Mouse (Mus musculus) 3T3-L1 (cell line): Measurements from ENCODE around the gene Fpr3.

Experiments
- DNase-seq: peaks from one replicate; pipeline ENCODE4 v3.0.0-alpha.2; 2015; ENCODE audit warnings: low read depth, low spot score

The Fpr3 gene

DNA sequence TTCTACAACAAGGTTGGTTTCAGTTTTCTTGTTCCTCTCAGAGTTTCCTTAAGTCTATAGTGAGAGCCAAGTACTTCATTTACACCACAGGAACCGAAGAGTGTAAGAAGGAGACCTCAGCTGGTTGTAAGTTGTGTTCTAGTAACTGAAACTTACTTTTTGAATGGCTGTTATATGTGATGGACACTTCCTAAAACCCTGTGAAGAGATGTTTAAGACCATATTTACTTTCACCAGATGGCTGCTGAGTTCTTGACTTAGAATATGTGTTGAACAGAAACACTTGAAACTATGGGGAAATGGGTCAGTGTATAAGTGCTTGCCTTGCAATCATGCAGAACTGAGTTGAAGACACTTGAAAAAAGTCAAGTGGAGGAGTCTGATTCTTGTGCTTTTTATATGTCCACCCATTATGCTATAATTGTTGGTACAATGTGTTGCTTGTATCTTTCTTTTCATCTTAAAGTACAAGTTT is at the start of gene Fpr3, which contains the start of gene Fpr2:
Gene Fpr3, plus strand, starts transcription at position 79 of the 475 bp plus-strand sequence.
Gene Fpr2, plus strand, starts transcription at position 51 of the 475 bp plus-strand sequence.
- no peak for DNase-seq

DNA sequence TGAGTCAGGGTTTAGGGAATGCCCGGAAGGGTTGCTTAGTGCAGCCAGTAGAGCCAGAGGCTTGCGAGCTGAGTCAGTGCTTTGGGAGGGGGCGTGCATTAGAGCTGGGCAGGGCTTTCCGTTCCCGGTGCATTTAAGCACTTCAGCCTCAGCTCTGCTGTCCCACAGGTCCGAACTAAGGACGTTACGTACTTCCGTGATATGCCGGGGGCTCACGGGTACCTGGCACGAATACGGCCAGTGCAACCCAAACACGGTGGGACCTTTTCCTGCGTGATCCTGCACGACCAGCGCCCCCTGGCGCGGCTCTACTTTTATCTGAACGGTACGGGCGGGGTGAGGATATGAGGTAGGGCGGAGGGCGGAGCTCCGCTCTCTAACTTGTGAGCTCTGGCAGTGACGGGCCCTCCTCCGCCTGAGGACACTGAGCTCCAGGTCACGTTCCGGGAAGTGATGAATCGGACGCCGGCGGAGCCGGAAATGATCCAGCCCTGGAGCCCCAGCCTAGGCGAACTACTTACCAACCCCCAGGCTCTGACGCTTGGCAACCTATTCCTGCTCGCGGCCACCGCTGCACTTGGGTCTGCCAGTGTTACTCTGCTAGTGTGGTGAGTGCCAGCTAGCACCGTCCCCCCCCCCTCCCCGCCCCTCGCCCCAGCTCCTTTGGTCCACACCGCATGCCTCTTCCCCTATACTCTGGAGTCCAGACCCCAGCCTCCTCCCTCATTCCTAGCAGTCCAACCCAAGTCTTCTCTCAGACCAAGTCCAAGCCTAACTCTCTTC is 49.5 kb upstream of the Fpr3 start:
- peak; percentile 98 for DNase-seq

DNA sequence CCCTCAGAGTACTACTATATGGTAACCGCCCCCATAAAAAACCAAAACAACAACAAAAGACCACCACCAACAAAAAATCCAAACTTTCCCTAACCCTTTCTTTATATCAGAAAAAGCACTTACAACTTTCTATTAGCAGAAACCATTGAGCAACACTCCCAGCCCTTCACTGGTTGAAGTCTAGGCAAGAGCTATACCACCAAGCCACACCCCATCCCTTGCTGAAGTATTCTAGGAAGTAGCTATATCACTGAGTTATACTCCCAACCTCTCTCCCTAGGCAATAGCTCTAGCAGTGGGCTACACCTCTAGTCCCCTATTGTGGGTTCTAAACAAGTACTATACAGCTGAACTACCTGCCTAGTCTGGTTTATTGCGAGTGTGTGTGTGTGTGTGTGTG is 48.4 kb upstream of the Fpr3 start:
- DNase-seq: peak; percentile 41

DNA sequence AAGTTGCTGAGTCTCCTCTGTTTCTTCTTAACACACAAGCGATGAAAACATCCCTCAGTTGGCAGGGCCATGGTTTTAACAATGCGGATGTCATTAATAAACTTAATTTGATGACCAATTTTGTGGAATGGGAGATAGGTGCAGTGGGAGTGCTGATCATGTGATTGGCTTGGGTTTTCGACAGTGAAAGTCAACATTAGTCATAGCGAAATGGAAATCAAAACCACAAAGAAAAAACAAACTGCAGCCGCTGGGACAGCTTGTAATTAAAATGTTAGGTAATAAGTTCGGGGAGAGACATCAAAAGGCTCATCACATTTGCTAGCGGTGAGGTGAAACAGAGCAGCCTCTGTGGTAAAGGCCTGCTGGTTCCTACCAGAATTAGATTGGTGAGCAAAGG is 46.9 kb upstream of the Fpr3 start:
- DNase-seq: peak; percentile 73

DNA sequence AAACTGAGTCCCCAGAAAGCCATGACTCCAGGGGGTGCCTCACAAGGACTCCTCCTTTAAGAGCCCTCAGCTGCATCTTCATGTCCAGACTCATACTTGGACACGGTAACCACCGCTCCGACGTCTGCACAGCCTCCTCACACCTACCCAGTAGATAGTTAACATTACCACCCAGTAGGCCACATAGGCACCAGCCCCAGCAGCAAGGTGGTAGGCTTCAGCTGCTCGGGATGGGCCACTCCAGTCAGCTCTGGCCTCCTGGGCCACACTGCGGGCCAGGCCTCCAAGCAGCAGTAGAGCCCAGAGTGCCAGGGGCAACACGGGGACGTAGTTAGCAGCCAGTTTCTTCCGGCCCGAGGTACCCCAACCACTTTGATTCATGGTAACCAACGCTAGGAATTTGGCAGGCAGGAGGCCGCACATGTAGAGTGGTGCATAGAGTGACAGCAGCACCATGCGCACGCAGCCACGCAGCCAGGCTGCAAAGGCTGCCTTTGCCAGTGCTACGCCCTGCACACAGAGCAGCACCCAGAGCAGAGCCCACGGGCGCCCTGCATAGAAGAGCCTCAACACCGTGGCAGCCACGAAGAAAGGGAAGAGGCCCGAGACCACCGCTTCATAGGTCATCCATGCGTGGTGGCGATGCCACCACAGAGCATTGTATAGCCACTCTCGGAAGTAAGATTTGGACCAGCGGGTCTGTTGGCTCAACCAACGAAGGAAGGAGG is 44.0 kb upstream of the Fpr3 start:
- peak; percentile 18 for DNase-seq

DNA sequence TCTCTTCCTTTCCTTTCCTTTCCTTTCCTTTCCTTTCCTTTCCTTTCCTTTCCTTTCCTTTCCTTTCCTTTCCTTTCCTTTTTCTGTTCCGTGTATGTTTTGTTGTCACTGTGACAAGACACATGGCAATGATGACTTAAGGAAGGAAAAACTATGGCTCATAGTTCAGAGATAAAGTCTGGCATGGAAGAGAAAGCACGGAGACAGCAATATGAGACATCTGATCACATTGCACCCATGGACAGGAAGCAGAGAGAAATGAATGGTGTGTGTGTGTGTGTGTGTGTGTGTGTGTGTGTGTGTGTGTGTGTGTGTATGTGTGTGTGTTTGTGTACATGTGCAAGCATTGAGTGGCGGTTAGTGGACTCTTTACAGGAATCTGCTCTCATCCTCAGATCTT is 43.0 kb upstream of the Fpr3 start:
- DNase-seq: peak; percentile 53

DNA sequence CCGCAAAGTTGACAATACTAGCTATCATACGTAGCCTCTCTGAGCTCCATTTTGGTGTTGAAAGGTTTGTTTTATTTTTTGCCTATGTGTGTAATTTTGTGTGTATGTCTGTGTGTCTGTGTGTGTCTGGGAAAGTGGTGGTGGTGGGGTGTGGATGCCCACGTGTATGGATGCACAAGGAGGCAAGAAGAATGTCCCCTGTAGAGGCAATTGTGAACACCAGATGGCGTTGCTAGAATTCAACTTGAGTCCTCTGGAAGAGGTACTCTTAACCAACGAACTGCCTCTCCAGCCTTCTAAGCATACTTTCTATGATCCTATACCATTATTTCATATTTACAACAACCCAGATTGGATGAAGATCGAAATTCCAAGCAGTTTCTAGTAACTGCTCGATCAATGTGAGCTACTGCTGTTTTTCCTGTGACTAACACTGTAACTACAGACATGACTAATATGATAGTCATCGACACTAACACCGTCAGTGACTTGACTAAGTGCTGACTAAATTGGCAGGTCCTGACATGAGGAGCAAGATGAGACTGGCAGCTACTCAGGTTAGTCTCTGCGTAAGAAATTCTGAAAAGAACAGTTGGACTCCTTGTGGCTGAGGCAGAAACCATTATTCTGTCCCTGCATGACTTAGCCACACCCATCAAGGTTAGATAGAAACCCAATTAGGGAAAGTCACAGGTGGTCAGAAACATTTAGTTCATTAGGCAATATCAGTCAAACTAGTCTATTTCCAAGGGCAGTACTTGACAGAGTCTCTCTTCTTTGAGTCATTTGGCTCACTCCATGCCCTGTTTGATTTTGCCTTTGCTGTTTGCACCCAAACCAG is 42.2 kb upstream of the Fpr3 start:
- DNase-seq: peak; percentile 85

DNA sequence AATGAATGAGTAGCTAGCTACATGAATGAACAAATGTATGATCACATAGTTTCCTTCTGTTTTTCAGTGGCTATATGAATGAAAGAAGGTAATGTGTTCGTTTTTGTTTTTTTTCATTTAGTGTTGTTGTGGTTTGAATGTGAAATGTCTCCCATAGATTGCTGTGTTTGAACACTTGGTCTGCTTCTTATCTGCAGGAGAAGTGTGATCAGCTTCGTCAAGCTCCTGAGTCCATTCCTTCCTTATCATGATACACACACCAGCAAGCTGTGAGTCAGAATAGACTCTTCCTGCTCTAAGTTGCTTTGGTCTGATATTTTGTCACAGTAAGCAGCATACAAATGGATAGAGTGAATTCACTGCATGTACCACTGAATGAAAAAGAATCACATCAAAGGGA is 38.7 kb upstream of the Fpr3 start:
- DNase-seq: no peak

DNA sequence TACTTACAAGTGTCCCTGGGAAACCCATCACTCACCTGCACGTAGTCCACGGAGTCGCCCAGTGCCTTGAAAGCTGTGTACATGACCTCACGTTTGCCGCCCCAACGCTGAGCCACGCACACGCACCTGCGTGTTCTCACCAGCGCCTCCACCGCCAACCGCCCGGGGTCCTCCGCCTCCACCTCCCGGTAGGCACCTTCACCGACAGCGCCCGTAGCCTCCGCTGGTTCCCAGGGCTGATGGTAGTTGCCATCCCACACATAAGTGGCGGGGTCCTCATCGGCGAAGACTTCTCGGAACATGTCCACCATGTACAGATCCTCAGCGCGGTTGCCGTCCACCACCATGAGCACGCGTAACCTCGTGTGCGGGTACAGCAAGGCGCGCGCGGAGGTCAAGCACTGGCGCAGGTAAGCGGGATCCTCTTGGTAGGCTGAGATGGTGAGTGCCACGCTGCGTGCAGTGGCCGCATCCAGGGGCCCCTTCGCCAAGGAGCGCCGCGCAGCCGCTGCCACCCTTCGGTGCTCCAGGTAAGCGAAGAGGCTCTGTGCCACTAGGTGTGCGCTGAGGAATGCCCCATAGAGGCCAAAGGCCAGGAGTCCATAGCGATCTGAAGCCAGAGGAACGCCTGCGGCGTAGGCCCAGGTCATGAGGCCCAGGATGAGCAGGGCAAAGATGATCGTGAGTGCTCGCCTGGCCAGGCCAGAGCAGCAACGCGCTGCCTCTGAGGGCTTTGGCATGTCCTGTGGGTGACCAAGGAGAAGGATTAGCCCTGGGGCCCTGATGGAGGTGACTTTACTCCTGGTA is 37.5 kb upstream of the Fpr3 start:
- DNase-seq: no peak

DNA sequence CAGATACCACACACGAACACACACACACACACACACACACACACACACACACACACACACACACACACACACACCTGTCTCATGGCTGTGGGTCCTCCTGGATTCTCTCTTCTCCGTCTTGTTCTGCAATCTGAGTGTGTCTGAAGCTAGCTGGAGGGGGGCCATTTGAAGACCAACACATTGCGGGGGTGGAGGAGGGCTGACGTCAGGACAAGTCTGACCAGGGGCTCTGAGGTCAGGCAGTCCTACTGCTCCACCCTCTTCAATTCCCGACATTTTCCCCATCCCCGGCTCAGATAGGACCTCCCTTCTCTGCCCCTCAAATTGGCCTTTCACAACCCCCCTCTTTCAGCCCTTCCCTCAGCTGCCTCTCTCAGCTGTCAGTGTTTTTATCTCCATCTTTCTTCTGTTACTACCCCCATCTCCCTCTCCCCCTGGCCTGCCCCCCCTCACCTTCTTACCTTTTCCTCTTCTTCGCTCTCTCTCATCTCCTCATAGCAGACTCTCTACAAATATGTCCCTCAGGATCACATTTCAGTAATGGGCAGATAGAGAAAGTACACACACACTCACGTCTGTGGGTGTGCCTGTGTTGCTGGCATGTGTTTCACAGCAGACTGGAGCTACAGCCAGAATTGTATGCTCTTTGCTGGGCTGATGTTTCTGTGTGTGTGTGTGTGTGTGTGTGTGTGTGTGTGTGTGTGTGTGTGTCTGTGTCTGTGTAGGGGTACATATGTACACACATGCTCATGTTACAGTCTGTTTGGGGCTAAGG is 32.4 kb upstream of the Fpr3 start, which contains the start of gene Has1:
Gene Has1, minus strand, starts transcription at position 142 of the 775 bp plus-strand sequence.
- no peak for DNase-seq

DNA sequence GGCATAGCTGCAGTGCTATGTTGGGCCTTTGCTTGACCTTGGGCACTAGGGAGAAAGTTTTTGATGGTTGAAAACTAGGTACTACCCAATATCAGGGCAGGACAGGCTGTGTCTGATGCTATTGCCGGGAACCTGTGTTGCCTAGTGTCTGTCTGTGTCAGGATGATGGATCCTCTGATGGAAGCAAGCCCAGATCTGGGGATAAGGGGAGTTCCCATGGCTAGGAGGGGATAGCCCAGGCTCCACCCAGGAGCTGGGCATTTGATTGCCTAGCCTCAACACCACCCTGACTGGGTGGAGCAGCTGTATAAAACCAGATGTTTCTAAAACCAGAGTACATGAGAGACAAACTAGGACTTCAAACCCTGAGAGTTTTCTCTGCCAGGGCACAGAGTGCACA is 31.0 kb upstream of the Fpr3 start:
- DNase-seq: peak; percentile 94

DNA sequence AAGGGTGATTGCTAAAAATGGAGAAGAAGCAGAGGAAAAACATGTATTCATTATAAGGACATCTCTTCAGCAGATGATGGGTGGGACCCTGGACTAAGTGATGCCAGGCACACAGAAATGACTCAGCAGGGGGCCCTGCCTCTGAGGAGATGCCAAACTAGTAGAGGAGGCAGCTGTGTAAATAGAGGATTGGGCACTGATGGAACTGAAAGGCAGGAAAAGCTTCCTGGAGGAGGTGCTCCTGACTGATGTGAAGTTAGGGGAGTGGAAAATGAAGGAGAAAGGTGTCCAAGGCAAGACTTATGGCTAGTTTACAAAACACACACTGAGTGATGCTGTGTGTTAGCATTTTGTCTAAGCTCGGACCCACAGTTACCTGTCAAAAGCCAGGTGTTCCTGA is 30.2 kb upstream of the Fpr3 start:
- peak; percentile 80 for DNase-seq

DNA sequence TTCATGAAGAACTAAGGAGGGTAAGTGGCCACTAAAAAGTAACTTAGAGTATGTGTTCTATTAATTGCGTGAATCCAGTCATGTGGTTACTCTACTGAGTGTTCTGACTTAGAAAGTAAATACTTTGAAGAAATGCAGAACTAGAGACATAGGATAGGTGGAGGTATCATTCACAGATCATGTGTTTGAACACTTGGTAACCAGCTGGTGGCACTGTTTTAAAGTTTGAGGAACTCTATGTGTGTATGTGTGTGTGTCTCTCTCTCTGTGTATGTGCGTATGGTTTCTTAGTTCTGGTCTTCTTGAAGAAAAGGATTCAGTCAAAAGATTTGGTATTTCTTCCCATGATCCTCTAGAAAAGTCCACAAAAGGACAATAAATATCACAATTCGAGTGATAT is 27.5 kb upstream of the Fpr3 start:
- peak; percentile 22 for DNase-seq

DNA sequence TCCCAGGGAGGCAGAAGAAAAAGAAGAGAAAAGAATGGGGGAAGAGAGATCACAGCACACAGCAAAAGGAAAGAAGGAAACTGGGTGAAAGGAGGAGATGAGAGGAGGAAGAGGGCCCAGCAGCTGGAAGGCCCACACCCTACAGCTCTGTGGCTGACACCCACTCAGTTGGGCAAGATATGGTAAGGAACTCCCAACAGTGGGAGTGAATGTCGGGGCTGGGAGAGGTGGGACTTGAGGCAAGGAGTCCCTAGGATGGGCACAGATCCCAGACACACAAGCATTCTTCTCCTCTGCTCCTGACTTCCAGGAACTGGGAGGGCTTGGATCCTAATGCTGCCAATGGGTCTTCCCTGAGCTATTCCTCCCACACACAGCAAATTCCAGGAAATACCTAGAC is 25.3 kb upstream of the Fpr3 start:
- peak; percentile 53 for DNase-seq

DNA sequence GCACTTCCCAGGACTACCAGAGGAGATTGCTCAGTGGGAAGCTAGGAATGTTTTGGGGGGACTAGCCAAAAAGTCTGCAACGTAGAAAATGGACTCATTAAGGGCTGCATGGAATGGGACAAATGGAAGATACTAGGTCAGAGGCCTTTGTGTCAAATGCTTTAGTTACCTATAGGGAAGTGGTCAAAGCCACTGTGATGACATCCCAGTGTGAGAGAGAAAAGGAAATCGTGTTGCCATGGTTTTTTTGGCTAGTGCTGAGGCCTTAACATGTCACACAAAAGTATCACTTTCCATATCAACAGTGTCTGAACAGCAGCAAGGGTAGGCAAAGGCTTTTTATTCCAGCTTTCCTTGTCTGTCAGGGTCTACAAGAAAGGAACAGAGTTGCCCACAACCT is 22.5 kb upstream of the Fpr3 start:
- no peak for DNase-seq

DNA sequence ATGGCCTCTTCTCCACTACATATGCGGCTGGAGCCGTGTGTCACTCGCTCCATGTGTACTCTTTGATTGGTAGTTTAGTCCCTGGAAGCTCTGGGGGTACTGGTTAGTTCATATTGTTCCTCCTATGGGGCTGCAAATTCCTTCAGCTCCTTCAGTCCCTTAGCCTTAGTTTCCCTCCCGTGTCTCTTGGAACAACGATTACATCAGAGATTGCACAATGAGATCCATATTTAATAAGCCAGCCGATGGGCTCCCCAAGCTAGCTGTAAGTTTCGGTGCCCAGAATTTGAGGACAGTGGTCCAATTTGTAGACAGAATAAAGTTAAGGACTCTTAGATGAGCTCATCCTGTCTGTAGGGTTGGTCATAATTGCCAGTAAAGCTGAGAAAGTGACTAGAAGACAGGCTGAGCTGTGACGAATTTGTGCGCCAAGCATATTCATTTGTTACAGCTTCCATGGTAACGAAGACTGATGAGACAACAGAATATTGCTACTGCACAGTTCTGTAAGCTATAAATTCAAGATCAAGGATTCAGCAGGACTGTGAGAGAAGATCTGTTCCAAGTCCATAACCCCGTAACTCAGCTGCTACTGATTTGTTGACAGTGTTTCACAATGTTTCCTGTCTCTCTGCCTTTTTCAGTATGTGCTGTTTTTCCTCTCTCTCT is 20.7 kb upstream of the Fpr3 start:
- DNase-seq: no peak

DNA sequence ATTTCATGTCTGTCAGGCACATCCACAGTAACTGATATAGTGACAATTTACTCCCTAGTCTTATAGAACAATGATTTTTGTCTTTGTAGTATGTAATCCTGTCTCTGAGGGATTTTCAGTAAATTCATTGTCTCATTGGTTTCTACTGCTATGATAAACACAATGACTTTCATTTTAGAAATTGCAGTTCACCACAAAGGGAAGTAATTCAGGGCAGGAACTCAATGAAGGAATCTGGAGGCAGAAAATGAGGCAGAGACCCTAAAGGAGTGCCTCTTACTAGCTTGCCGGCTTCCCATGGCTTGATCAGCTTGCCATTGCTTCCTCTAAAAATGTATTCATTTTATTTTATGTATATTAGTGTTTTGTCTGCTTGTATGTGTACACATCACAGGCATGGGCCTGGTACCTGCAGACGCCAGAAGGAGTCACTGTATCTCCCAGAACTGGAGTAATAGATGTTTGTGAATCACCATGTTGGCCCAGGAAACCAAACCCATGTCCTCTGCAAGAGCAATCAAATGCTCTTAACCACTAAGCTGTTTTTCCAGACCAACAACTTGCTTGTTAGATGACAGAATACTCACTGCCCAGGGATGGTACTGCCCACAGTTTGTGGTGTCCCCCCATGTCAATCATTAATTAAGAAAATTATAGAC is 16.6 kb upstream of the Fpr3 start:
- DNase-seq: peak; percentile 18

DNA sequence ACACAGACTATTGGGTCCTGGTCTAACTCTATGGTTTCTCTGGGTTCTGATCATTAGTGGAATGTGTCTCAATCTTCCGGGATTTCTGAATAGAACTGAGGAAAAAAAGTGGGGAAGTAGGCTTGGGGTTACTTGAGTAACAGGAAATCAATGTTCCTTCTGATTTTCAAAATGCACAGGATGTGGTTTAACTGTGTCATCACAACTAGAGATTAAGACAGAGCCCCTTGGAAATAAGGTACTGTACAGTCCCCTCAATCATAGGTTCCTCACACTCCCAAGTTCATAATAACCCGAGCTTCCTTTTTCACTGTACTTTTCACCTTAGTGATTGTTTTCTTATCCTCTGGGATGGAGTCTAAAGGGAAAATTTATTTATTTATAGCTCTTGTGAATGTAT is 16.0 kb upstream of the Fpr3 start:
- no peak for DNase-seq

DNA sequence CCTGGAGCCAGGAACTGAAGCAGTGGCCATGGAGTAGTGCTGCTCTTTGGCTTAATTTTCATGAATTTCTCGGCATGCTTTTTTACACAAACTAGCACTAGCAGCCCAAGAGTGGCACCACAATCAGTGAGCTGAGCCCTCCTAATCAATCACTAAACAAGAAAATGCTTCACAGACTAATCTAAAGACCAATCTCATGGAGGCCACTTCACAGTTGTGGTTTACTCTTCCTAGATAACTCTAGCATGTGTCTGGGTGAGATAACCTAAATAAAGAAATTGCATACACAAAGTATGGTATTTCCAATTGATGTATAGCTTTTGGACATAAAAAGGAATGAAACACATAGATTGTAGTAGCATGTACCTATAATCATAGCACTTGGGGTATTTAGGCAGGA is 8.3 kb upstream of the Fpr3 start:
- no peak for DNase-seq
